7 mouse cellular contexts compared by ENCODE assay signal in genomic region chr6:87383926-87384691, GRCm38 (mm10). TPM values are rescaled to one million over a fixed set of nuclear protein-coding genes. Genes with fewer than 3 reads are reported as not detected.
DNase-seq lines count a peak whose midpoint lies in the region; ATAC-seq and TF ChIP-seq lines count a peak whose summit lies in the region.

No protein-coding gene starts in this region.

- 13% methylated on average over 24 of the region's 24 CpGs for WGBS in limb, embryonic 14.5 days

- no peak for TF ChIP-seq POLR2A in limb, embryonic 14.5 days (IDR thresholded peaks at IDR 0.05; ENCODE audit: borderline replicate concordance, extremely low read depth, insufficient read depth, insufficient read length)

- H3K27me3 ChIP-seq in limb, embryonic 14.5 days (ENCODE audit: control insufficient read depth, insufficient read depth, low read length): no peaks in the 10 kb centered on the region

- intact Hi-C loops in heart, postnatal 10 days (cut with DNase I): no loop called here

- H3K27ac ChIP-seq in limb, embryonic 14.5 days (replicated peaks; ENCODE audit: low read depth, low read length): no peak overlapping the region

- H3K36me3 ChIP-seq in limb, embryonic 14.5 days (ENCODE audit: control insufficient read depth, insufficient read depth, low read length): no peaks in the 10 kb centered on the region

- ATAC-seq in common myeloid progenitor, adult 5-6 weeks (replicated peaks; ENCODE audit: low read depth, poor library complexity, severe bottlenecking): 0 out of 2 replicates have a peak, but pooled peaks have one; percentile 52
- ATAC-seq in limb, embryonic 14.5 days (ENCODE audit: low FRiP score, low read depth): no peak; the same call in 1 of the 2 replicates

- peak overlapping the region; percentile 50 for H3K4me2 ChIP-seq in limb, embryonic 14.5 days (replicated peaks; ENCODE audit: low read depth, low read length, severe bottlenecking)

- H3K4me3 ChIP-seq in limb, embryonic 14.5 days (replicated peaks; ENCODE audit: low read length): peak overlapping the region; percentile 31

- peaks cover 9% of the 10 kb centered on the region; the same call in 1 of the 2 replicates for H3K4me1 ChIP-seq in limb, embryonic 14.5 days (ENCODE audit: control insufficient read depth, insufficient read depth, low read length)

- H3K9ac ChIP-seq in limb, embryonic 14.5 days (ENCODE audit: low read depth, low read length, severe bottlenecking): 0 out of 2 replicates have a peak overlapping the region, but pooled peaks have one; percentile 9

- no peaks in the 10 kb centered on the region for H3K9me3 ChIP-seq in limb, embryonic 14.5 days (ENCODE audit: control insufficient read depth, low read length)

- peak; percentile 8 for DNase-seq in ovary, postnatal 14 days (ENCODE audit: low spot score)
- DNase-seq in ovary, postnatal 36 days (ENCODE audit: low spot score): no peak
- DNase-seq in heart, postnatal 10 days: peak; percentile 29 to 47
- DNase-seq in limb, embryonic 14.5 days (ENCODE audit: low spot score): no peak
- DNase-seq in naive thymus-derived CD4-positive, alpha-beta T cell, adult 2 months (ENCODE audit: low read depth): peak; percentile 26
- DNase-seq in spleen, postnatal 14 days (ENCODE audit: low spot score in 2 of 2): no peak

RNA-seq across cellular contexts. Expression of gene Gkn3, which starts 4.6 kb away (rescaled TPM):
- total RNA-seq in common myeloid progenitor, adult 5-6 weeks (2017): not detected in 2 replicates
- 1 to 10 TPM; 1.1 to 1.7 TPM for total RNA-seq in heart, postnatal 10 days (2021)
- 3.0 TPM in 2 replicates for polyA plus RNA-seq in limb, embryonic 14.5 days (2012; rRNA removed)
- polyA plus RNA-seq in limb, embryonic 14.5 days (2014; fragmentation: Nextera tagmentation; extraction: Ambion mirVana): 0.32 and 1.6 TPM in 2 replicates

RNA-seq across cellular contexts. Expression of gene Gkn2, which starts 11.0 kb away (rescaled TPM):
- total RNA-seq in common myeloid progenitor, adult 5-6 weeks (2017): not detected in 2 replicates
- not detected for total RNA-seq in heart, postnatal 10 days (2021)
- polyA plus RNA-seq in limb, embryonic 14.5 days (2012; rRNA removed): 0.09 and 0.35 TPM in 2 replicates
- not detected in 2 replicates for polyA plus RNA-seq in limb, embryonic 14.5 days (2014; fragmentation: Nextera tagmentation; extraction: Ambion mirVana)

RNA-seq across cellular contexts. Expression of gene Gkn1, which starts 33.4 kb away (rescaled TPM):
- not detected in 2 replicates for total RNA-seq in common myeloid progenitor, adult 5-6 weeks (2017)
- not detected for total RNA-seq in heart, postnatal 10 days (2021)
- 0.15 TPM in 1 of 2 replicates, not detected in the other for polyA plus RNA-seq in limb, embryonic 14.5 days (2012; rRNA removed)
- polyA plus RNA-seq in limb, embryonic 14.5 days (2014; fragmentation: Nextera tagmentation; extraction: Ambion mirVana): not detected in 2 replicates

RNA-seq across cellular contexts. Expression of gene Bmp10, which starts 44.7 kb away (rescaled TPM):
- total RNA-seq in common myeloid progenitor, adult 5-6 weeks (2017): not detected in 2 replicates
- 100 to 1,000 TPM in 1 of 2 experiments, 10 to 100 TPM in 1; 23.2 to 106 TPM for total RNA-seq in heart, postnatal 10 days (2021)
- polyA plus RNA-seq in limb, embryonic 14.5 days (2012; rRNA removed): 0.04 TPM in 1 of 2 replicates, not detected in the other
- not detected in 2 replicates for polyA plus RNA-seq in limb, embryonic 14.5 days (2014; fragmentation: Nextera tagmentation; extraction: Ambion mirVana)

RNA-seq across cellular contexts. Expression of gene Antxr1, which starts 48.5 kb away (rescaled TPM):
- 0.32 TPM in 1 of 2 replicates, not detected in the other for total RNA-seq in common myeloid progenitor, adult 5-6 weeks (2017)
- total RNA-seq in heart, postnatal 10 days (2021): 10 to 100 TPM; 32.3 to 33.0 TPM
- polyA plus RNA-seq in limb, embryonic 14.5 days (2012; rRNA removed): 70.3 and 75.7 TPM in 2 replicates
- 33.8 and 39.2 TPM in 2 replicates for polyA plus RNA-seq in limb, embryonic 14.5 days (2014; fragmentation: Nextera tagmentation; extraction: Ambion mirVana)

Comparison
In these comparisons a context has a peak if more than half of its experiments do, and no peak if none do; other contexts are left out.
1. DNase-seq: peak in ovary, postnatal 14 days (single experiment), heart, postnatal 10 days (2 of 2) and naive thymus-derived CD4-positive, alpha-beta T cell, adult 2 months (single experiment); none in ovary, postnatal 36 days (single experiment), limb, embryonic 14.5 days (single experiment) and spleen, postnatal 14 days (0 of 2).